Mouse (Mus musculus) hindbrain, embryonic 15.5 days (tissue): ENCODE measurements around the gene Bri3. TPM values are rescaled to one million over a fixed set of nuclear protein-coding genes. Genes with fewer than 3 reads are reported as not detected.

Source experiments
- ATAC-seq: fragments of 200-750 bp; cut with Nextera tagmentation; 2 replicates; pipeline ENCODE4 v1.8.0; 2017; ENCODE audit warnings: low read depth, moderate number of reproducible peaks, moderate TSS enrichment; ENCODE audit not compliant: low FRiP score
- H3K27ac ChIP-seq: fragments of 300-500 bp; sonication (generic); replicated peaks from 2 replicates; pipeline ENCODE4 v1.5.1; 2015; ENCODE audit warnings: mild to moderate bottlenecking, inconsistent platforms
- H3K27me3 ChIP-seq: fragments of 300-500 bp; sonication (generic); 2 replicates; pipeline ENCODE4 v1.6.1; 2015; ENCODE audit warnings: control low read depth, inconsistent platforms
- H3K36me3 ChIP-seq: fragments of 300-500 bp; sonication (generic); 2 replicates; pipeline ENCODE4 v1.6.1; 2015; ENCODE audit warnings: control low read depth, inconsistent platforms
- H3K4me1 ChIP-seq: fragments of 300-500 bp; sonication (generic); replicated peaks from 2 replicates; pipeline ENCODE4 v1.6.1; 2015; ENCODE audit warnings: control low read depth, inconsistent platforms
- H3K4me2 ChIP-seq: fragments of 300-500 bp; sonication (generic); 2 replicates; pipeline ENCODE4 v1.6.1; 2015; ENCODE audit warnings: moderate library complexity, mild to moderate bottlenecking, inconsistent platforms
- H3K4me3 ChIP-seq: fragments of 300-500 bp; sonication (generic); 2 replicates; pipeline ENCODE4 v1.5.1; 2015; ENCODE audit warnings: mild to moderate bottlenecking, inconsistent platforms
- H3K9ac ChIP-seq: fragments of 300-500 bp; sonication (generic); 2 replicates; pipeline ENCODE4 v1.6.1; 2015; ENCODE audit warnings: inconsistent platforms
- H3K9me3 ChIP-seq: fragments of 300-500 bp; sonication (generic); 2 replicates; pipeline ENCODE4 v1.6.1; 2016; ENCODE audit warnings: control low read depth, inconsistent platforms
- WGBS: fragments of 180-500 bp; shearing (Covaris S2); methylation state at CpG from one replicate; pipeline ENCODE4 v1.1.7; 2015; 5-methylcytosine and 5-hydroxymethylcytosine counted together
- polyA plus RNA-seq: library from polyadenylated mRNA; unstranded; fragments of >200 nt; fragmentation: Nextera tagmentation; extraction: Ambion mirVana; gene quantifications from 2 replicates; pipeline ENCODE4 v1.2.1, GENCODE M21; 2015

The Bri3 gene
- polyA plus RNA-seq, 1 experiment from 2014 or later = 105 TPM

- WGBS = 10% methylated on average over 7 of the region's 7 CpGs
- no peaks in the 10 kb centered on the region for H3K27me3 ChIP-seq
- H3K4me2 ChIP-seq = peak overlapping the region; percentile 75
- no peaks in the 10 kb centered on the region for H3K36me3 ChIP-seq
- H3K27ac ChIP-seq = peak overlapping the region; percentile 84
- peak overlapping the region; percentile 87 for H3K9ac ChIP-seq
- peaks cover 44% of the 10 kb centered on the region for H3K4me1 ChIP-seq
- no peaks in the 10 kb centered on the region for H3K9me3 ChIP-seq
- no peak for ATAC-seq
- peak overlapping the region; percentile 83 for H3K4me3 ChIP-seq
Observed at GRCm38 (mm10) chr5:144256541-144256870, 12.3 kb downstream of the Bri3 start.

DNA sequence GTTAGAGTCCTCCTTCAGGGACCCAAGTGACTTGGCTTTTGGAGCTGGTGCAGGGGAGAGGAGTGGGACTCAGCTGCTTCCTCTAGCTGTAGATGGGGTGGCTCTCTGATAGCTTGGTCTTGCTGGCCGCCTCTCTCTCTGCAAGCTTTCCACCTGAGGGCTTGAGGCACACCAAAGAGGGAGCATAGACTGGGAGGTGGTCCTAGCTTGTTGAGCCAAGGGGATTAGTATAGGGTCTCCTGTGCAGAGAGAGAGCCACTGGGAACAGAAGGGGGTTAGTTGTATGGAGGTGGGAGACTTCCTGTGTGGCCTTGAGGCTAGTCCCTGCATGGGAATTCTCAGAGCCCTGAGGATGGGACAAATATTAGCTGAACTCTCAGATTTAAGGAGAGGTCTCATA lies 12.7 kb downstream of the Bri3 start:
- Histone ChIP-seq H3K36me3 (no peaks in the 10 kb centered on the region), H3K27ac (no peak overlapping the region; the same call in 1 of the 2 replicates), H3K4me2 (peak overlapping the region; percentile 75), H3K27me3 (no peaks in the 10 kb centered on the region), H3K9ac (peak overlapping the region; percentile 87), H3K4me3 (peak overlapping the region; percentile 83), H3K9me3 (no peaks in the 10 kb centered on the region), H3K4me1 (peaks cover 47% of the 10 kb centered on the region)
- no peak for ATAC-seq
- WGBS = 38% methylated on average over 1 of the region's 1 CpGs

DNA sequence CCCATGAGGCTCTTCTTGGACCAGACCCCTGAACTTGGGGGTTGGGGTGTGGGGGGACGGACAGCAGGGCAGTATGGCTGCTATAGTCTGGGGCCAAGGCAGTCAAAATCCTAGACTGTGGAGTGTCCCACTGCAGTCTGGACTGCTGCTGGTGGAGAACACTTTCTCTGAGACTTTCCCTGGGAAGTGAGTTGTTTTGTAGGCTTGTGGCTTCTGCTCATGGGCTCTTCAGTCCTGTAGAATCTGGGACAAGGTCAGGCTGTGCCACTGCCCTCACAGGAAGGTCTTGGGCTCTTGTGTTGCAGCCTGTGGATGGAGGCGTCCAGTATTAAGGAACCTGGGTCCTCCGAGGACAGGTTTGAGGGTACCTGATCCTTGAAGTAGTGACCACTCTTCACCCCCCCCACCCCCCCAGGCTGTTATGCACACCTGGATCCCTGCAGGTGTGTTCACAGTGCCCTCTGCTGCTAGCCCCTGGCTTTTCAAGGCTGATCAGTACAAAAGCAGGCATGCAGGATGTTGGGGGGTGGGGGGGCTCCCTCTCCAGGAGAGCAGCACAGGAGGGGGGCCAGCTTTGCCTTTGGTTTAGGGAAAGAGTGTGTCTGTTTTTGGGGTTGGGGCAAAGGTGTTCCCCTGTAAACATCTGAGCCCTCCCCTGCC lies 13.3 kb downstream of the Bri3 start:
- WGBS = 77% methylated on average over 3 of the region's 3 CpGs
- Histone ChIP-seq H3K4me3 (peak overlapping the region; percentile 83), H3K4me2 (peak overlapping the region; percentile 75), H3K27me3 (no peaks in the 10 kb centered on the region), H3K9ac (peak overlapping the region; percentile 87; the same call in 1 of the 2 replicates), H3K36me3 (no peaks in the 10 kb centered on the region), H3K4me1 (peaks cover 47% of the 10 kb centered on the region), H3K27ac (no peak overlapping the region), H3K9me3 (no peaks in the 10 kb centered on the region)
- no peak for ATAC-seq

- H3K36me3 ChIP-seq = no peaks in the 10 kb centered on the region; the same call in 1 of the 2 replicates
- H3K9ac ChIP-seq = peak overlapping the region; percentile 19; the same call in 1 of the 2 replicates
- no peak overlapping the region for H3K27ac ChIP-seq
- H3K4me1 ChIP-seq = peaks cover 49% of the 10 kb centered on the region
- no peaks in the 10 kb centered on the region for H3K27me3 ChIP-seq
- peak overlapping the region; percentile 83 for H3K4me3 ChIP-seq
- no peak for ATAC-seq
- 30% methylated on average over 14 of the region's 14 CpGs for WGBS
- H3K9me3 ChIP-seq = no peaks in the 10 kb centered on the region
- H3K4me2 ChIP-seq = peak overlapping the region; percentile 75
Observed at GRCm38 (mm10) chr5:144258131-144258611, 13.9 kb downstream of the Bri3 start.

GRCm38 (mm10) chr5:144258687-144259086 lies 14.4 kb downstream of the Bri3 start:
- 24% methylated on average over 2 of the region's 2 CpGs for WGBS
- Histone ChIP-seq H3K36me3 (no peaks in the 10 kb centered on the region; the same call in 1 of the 2 replicates), H3K27me3 (no peaks in the 10 kb centered on the region), H3K9ac (peak overlapping the region; percentile 19; the same call in 1 of the 2 replicates), H3K4me2 (peak overlapping the region; percentile 75), H3K4me1 (peaks cover 49% of the 10 kb centered on the region), H3K9me3 (no peaks in the 10 kb centered on the region), H3K27ac (no peak overlapping the region), H3K4me3 (peak overlapping the region; percentile 83; the same call in 1 of the 2 replicates)
- ATAC-seq = no peak

DNA sequence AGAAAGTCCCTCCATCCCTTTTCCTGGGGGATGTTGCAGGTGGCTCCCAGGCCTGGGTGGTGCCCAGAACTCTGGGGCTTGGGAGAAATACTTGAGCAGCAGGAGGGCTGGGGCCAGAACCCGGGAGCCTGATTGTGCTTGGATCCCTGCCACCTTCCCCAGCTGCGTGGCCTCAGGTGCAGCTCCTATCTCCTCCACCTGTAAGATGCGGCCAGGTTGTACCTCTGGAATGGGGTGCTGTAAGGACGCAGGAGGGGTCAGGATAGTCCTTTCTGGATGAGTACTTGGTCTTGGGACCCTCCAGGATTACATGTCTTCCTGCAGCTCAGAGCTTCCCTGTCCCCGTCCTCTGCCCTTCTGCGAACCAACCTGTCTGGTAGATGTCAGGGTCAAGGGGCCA lies 15.0 kb downstream of the Bri3 start:
- Histone ChIP-seq H3K4me2 (no peak overlapping the region), H3K4me3 (no peak overlapping the region)

GRCm38 (mm10) chr5:144260464-144260863 lies 16.2 kb downstream of the Bri3 start:
- H3K9me3 ChIP-seq = no peaks in the 10 kb centered on the region
- peaks cover 10% of the 10 kb centered on the region for H3K36me3 ChIP-seq
- no peak overlapping the region for H3K4me3 ChIP-seq
- no peak overlapping the region for H3K4me2 ChIP-seq
- 85% methylated on average over 8 of the region's 8 CpGs for WGBS
- ATAC-seq = no peak
- H3K4me1 ChIP-seq = peaks cover 43% of the 10 kb centered on the region
- H3K27me3 ChIP-seq = no peaks in the 10 kb centered on the region
- H3K9ac ChIP-seq = no peak overlapping the region
- no peak overlapping the region for H3K27ac ChIP-seq

More for the DNA sequence above, 15.0 kb downstream of the Bri3 start:
- Histone ChIP-seq H3K4me1 (peaks cover 48% of the 10 kb centered on the region), H3K27me3 (no peaks in the 10 kb centered on the region), H3K36me3 (peaks cover under 1% of the 10 kb centered on the region), H3K9ac (0 out of 2 replicates have a peak overlapping the region, but pooled peaks have one; percentile 19), H3K27ac (no peak overlapping the region), H3K9me3 (no peaks in the 10 kb centered on the region)
- 67% methylated on average over 6 of the region's 6 CpGs for WGBS
- ATAC-seq = no peak

- no peak for ATAC-seq
- 89% methylated on average over 9 of the region's 9 CpGs for WGBS
- Histone ChIP-seq H3K4me1 (peaks cover 41% of the 10 kb centered on the region), H3K27ac (no peak overlapping the region), H3K9me3 (no peaks in the 10 kb centered on the region), H3K4me2 (no peak overlapping the region), H3K27me3 (no peaks in the 10 kb centered on the region), H3K36me3 (peaks cover 10% of the 10 kb centered on the region), H3K9ac (no peak overlapping the region), H3K4me3 (no peak overlapping the region)
Observed at GRCm38 (mm10) chr5:144261309-144261708, 17.1 kb downstream of the Bri3 start.

DNA sequence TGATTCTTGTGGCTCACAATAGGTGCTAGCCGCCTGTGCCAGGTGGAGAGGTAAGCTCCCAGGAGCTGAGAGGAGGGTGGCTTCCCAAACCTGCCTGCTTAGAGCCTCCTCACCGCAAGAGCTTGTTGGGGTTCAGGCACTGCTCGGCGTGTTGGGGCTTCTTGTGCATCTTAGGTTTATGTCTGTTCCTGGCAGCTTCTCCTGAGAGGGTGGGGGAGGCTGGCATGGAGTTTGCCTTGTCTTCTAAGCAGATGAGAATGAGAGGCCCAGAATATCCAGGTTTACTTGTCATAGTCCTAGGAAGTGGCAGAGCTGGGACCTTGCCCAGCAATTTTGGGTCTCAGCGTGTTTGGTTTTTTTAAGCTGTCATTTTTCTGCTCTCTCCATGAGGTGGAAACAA lies 17.6 kb downstream of the Bri3 start:
- no peak for ATAC-seq
- no peak overlapping the region for H3K9ac ChIP-seq
- peaks cover 35% of the 10 kb centered on the region for H3K4me1 ChIP-seq
- no peak overlapping the region for H3K27ac ChIP-seq
- H3K36me3 ChIP-seq = peaks cover 10% of the 10 kb centered on the region
- no peak overlapping the region for H3K4me2 ChIP-seq
- 90% methylated on average over 5 of the region's 5 CpGs for WGBS
- H3K4me3 ChIP-seq = no peak overlapping the region
- H3K9me3 ChIP-seq = no peaks in the 10 kb centered on the region
- no peaks in the 10 kb centered on the region for H3K27me3 ChIP-seq

DNA sequence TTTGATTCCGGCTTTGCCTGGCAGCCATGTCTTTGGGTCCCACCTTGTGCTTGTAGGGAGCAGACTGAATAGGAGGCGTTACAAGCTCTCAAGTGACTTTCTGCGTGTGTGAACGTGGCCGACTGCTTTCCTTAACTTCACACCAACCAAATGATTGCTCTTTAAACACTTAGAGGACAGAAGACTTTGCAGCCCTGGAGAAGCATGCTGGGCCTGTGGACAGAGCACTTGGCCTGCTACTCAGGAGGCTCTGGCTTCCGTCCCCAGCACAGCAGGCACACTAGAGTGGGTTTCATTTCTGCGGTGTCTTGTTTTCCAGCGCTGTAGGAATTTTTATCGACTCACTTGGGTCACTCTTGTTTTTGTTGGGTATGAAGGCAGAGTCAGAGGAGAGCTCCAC lies 18.8 kb downstream of the Bri3 start:
- no peaks in the 10 kb centered on the region for H3K27me3 ChIP-seq
- no peaks in the 10 kb centered on the region for H3K9me3 ChIP-seq
- H3K27ac ChIP-seq = no peak overlapping the region
- H3K4me2 ChIP-seq = no peak overlapping the region
- H3K4me1 ChIP-seq = peaks cover 23% of the 10 kb centered on the region
- peaks cover 10% of the 10 kb centered on the region for H3K36me3 ChIP-seq
- WGBS = 75% methylated on average over 9 of the region's 9 CpGs
- H3K4me3 ChIP-seq = no peak overlapping the region
- no peak for ATAC-seq
- H3K9ac ChIP-seq = no peak overlapping the region

DNA sequence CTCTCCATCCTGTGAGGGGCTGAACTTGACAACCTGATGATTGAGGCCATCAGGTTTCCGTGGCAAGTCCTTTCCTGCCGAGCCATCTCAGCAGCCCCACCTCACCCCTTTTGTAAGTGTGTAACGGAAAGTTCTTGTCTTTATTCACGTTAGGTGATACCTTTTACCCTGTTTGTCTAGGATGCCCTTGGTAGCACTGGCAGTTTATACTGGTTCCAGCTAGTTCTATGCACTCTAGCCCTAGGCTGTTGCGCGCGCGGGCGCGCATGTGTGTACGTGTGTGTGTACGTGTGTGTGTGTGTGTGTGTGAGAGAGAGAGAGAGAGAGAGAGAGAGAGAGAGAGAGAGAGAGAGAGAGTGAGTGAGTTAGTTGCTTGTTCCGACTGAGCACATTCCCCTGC lies 19.3 kb downstream of the Bri3 start:
- Histone ChIP-seq H3K9ac (no peak overlapping the region), H3K36me3 (peaks cover 10% of the 10 kb centered on the region), H3K4me2 (no peak overlapping the region), H3K27me3 (no peaks in the 10 kb centered on the region), H3K27ac (no peak overlapping the region), H3K4me1 (peaks cover 19% of the 10 kb centered on the region), H3K4me3 (no peak overlapping the region), H3K9me3 (no peaks in the 10 kb centered on the region)
- WGBS = 91% methylated on average over 13 of the region's 13 CpGs
- ATAC-seq = no peak

- H3K27me3 ChIP-seq = no peaks in the 10 kb centered on the region
- no peaks in the 10 kb centered on the region for H3K9me3 ChIP-seq
- 73% methylated on average over 8 of the region's 8 CpGs for WGBS
- ATAC-seq = no peak
- H3K4me2 ChIP-seq = no peak overlapping the region
- H3K9ac ChIP-seq = no peak overlapping the region
- H3K4me3 ChIP-seq = no peak overlapping the region
- H3K27ac ChIP-seq = no peak overlapping the region
- H3K36me3 ChIP-seq = peaks cover 10% of the 10 kb centered on the region
- 0 out of 2 replicates have a peak, but pooled peaks cover 3% of the 10 kb centered on the region for H3K4me1 ChIP-seq
Observed at GRCm38 (mm10) chr5:144267535-144268241, 23.5 kb downstream of the Bri3 start.
